Mouse (Mus musculus): ENCODE data around the gene Rcc2.
A peak's percentile ranks its signal among the peaks of the same experiment; 100 is the strongest.

Gene Rcc2

DNA sequence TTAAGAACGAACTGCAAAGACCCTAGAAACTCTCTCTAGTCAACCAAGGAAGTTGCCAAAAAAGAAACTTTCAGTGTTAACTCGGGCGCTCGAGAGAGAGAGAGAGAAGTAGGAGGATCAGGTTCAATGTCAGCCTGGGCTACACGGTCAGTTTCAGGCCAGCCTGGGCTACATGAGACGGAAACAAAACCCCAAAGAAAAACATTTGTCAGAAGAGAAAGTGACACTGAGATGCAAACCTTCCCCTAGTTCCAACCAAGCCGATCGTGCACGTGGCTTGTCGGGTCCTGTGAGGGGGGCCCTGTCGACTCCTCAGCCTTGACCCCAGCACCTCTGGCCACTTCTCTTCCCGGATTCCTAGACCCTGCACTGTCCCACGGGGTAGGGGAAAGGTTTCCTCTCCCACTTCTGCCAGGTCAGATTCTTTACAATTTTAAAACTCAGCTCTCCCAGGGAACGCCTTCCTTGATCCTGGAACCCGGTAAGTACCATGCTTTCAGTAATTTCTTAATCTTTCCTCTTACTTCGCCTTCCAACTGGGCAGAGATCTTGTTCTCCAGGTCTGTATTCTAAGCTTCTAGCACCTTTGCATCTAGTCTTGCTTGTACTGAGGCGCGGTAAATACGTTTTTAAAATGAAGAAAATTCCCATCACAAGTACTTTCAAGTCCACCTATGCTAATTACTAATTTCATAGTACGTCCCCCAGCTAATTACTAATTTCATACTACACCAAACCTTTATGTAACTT is at the start of gene Rcc2:
Rcc2 (plus strand) TSS at position 273 of the 750 bp plus-strand sequence.
- no peak for DNase-seq

DNA sequence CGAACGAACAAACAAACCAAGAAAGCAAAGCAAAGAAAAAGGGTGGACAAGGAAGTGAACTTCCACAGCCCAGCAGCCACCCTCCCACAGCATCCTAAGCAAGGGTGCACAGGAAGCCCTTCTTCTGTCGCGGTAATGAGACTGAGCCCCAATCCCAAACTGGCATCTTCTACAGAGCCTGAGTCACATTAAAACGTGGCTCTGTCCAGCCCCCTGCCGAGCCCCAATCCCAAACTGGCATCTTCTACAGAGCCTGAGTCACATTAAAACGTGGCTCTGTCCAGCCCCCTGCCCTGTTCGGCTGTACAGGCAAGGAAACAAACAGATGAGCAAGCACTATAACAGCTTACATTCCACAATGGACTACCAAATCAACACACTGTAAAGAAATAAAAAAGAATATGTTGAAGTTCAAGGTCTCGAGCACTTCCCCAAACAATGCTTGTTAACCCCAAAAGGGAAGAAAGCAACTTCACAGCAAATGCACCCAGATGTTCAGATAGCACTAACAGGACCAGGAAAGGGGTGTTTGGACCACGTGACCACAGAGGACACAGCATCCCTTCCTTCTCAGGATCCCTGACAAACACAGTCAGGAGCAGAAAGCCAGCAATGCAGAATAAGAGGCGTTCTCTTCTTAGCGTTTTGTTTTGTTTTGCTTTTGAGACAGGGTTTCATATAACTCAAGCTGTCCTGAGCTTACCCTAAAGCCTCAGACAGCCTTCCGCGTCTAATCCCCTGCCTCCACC is 46.3 kb upstream of the Rcc2 start:
- no peak for DNase-seq

DNA sequence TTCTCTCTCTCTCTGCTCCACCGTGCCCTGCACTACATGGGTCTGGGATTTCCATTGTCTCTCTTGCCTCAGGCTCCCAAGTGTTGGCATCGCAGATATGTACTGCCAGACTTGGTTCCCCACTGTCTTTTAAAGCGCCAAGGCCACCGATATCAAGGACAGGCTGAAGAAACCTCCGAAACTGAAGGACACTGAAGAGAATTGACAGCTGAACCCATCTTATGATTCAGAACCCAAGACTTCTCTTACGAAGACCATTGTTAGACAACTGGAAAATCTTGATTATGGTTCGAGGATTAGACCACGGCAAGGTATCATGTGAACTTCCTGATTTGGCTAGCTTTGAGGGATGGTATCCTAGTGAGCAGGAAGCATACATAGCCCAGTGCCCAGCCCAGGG is 45.5 kb upstream of the Rcc2 start:
- DNase-seq = no peak

DNA sequence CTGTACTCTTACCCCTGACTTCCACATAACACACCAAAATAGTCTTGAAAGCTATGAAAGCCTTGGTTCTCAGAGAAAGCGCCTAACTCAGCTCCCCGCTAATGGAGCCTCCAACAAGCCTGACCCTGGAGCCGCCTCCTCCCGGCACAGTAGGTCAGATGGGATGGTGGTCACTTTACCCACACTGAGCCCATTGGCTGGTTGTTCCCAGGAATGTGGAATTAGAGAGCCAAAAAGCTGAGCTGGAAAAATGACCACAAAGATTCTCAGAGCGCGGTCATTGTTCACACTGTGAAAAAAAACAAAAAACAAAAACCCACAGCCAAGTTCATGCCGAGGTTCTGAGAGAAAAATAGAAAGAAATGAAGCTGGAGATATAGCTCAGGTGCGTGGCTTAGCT is 43.8 kb upstream of the Rcc2 start:
- DNase-seq = no peak

DNA sequence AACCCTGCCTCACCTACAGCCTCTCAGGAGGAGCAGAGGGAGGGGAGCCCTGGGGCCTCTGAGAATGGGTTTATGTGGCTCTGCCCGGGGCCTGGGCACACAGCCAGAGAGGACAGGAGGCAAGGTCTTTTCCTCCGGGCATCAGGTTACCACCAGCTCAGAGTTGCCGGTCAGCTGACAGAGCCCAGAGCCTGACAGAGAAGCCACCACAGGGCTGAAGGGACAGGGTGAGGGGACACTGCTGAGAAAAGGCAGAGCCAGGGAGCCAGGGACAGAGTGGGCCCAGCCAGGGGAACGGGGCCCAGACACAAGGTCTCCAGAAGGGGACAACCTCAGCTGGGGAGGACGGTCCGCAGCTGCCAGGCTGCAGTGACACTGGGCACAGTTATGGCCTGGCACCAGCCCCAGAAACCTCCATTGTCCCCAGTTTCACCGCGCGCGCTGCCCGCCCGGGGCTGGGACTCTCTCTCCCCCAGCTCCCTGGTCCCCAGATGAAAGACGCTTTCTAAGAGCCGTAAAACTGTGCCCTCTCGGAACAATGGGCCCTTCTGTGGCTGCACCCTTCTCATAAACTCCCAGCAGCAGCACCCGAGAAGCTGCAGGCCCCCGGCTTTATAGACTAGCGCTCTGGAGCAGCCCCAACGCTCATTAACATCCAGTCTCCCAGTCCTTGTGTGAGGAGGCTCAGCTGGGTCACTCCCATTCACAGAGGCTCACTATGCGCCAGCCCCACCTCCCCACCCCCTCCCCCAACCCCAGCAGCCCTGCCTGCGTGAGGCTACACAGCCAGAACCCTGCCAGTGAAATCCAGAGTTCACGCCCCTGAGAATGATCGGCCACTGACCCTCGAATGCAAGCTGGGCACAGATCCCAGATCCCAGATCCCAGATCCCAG is 42.4 kb upstream of the Rcc2 start:
- peak; percentile 82 to 89 for DNase-seq

DNA sequence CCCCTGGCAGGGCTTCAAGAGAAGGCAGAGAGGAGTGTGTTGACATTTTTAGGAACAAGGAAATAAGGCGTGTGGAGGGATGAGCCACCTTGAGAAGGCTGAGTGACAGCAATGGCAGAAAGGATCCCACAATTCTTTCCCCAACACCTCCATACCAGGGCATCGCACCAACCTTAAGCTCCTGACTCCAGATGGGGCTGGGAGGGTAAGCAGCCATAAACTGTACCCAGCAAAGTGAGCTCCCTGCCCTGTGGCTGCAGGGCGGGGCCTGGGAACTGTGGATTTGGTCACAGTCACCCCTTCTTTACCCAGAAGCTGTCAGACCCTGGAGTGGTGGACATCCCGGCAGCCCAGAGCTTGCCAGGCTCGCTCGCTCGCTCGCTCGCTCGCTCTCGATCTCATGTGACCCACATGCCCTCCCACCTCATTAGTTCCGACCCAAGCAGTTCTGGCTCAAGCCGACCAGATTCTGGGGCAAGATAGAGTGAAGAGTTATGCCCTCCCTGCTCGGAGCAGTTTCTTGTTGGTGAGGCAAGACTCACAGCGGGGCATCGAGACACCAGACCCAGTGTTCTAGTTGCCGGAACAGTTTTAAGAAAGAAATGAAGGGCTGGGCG is 38.8 kb upstream of the Rcc2 start:
- no peak for DNase-seq

DNA sequence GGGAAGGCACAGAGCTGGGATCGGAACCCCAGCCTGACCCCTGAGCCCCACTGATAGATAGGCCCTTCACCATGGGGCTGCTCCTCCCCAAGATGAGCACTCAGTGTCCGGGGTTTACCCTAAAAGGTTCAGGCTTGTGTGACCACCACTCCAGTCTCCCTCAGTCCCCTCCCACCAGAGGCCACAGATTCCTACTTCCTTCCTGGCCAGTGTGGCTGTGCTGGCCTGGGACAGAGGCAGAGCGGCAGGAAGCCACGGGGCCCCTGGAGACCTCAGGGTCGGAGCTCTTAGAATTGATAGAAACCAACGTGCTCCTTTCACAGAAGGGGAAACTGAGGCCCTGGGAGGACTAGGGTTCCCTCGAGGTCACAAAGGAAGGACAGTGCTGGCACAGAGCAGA is 37.9 kb upstream of the Rcc2 start:
- DNase-seq = no peak

DNA sequence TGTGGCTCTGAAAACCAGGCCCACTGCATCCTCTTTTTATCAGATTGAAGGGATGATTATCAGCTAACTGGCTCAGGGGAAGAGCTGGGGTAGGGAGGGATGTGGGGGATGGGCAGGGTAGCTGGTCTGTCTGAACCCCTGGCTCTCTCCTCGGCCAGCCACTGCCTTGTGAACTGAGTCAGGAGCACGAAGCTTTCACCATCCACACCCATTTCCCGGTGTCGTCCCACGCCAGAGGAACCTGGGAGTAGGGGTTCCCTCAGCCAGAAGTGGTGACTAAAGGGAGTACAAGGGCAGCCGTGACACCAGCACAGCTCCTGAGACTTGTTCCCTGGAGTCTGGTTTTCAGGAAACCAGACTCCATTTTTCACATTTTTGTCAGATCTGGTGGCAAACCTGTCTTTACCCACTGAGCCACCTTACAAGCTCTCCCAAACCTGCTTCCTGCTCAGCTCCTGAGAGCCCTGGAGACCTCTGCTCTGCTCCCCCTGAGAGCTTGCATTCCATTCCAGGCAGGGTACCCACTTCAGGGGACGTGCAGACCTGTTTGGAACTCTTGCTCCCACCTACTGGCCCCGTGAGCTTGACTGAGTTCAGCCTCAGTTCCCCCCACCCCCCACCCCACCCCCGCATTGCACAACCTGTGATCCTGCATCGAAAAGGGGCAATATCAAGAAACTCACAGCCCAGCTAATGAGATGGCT is 37.3 kb upstream of the Rcc2 start:
- no peak for DNase-seq

DNA sequence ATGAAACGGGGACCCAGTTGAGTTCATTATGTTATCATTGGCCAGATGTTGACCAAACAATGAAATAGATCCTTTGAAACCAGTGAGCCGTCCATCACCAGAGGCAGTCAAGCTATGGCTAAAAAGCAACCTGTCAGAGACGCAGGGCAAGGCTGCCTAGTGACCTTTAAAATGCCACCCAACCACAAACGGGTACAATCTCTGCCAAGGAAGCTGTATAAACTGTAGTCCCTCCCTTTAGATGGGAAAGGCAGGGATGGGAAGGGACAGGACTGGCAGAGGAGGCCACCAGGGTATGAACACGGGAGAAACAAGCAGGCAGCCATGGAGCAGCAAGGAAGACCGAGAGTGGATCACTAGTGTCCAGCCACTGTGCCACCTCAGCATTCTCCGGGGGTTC is 35.3 kb upstream of the Rcc2 start:
- no peak for DNase-seq

DNA sequence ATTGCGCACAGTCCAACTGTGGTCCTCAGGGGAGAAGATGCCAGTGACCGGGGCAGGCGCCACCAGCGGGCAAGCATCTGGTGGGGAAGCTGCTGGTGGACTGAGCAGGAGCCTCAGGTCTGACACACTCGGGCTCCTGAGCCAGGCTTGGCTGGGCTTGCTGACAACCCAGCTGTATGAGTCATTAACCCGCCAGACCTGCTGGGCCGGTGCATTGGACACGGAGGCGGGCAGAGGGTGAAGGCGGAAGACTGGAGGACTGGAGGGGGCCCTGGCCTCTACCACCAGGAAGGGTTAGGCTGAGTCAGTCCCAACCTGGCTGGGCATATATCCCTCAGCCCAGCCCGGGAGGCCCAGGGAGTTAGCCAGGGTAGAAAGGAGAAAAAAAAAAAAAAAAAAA is 34.6 kb upstream of the Rcc2 start, which contains the start of gene Arhgef10l:
Arhgef10l (minus strand) TSS at position 253 of the 400 bp plus-strand sequence.
- DNase-seq = peak; percentile 62 to 68

DNA sequence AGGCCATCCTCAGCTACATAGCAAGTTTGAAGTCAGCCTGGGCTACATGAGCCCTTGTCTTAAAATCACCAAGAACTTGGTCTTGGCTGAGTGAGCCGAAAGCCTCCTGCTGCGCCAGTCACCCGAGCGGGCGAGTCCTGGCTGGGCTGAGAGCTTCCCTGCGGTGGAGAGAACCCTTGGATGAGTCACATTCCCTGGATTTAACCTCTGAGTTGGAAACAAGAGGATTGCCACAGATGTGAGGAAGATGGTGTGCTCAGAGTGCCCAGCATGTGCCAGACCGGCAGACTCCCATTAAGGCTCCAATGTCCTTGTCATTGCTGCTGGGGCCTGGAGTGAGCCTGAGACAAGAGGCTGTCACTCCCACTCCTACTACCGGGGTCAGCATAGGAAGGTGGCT is 32.5 kb upstream of the Rcc2 start:
- no peak for DNase-seq

DNA sequence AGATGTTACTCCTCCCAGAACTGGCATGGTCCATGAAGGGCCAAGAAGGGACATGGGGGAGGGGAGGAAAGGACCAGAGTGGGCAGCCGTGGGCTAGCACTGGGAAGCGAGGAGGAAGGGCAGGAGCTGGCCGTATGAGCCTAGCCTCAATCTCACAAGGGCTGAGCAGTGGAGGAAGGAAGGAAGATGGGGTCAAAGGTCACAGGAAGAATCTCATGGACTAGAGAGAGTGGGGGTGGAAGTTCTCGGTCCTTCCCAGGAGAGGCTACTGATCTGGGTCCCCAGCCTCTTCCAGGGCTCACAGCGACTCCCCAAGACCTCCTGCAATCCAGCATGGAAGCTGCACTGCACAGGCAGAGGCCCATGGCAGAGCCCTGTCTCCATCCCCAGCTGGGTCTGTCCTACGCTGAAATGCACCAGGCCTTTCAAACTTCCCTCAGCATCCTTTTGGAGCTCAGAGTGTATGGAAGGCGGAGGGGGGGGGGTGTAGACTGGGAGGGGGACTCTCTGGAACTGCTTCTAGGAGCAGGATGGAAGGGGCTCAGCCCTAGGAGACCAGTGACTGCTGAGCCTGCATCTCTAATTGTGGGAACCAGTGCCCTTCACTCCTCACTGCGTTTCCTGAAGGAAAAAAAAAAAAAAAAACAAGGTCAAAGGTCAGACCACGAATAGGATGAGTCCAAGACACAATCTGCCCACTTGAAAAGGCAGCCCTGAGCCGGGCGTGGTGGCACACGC is 26.6 kb upstream of the Rcc2 start:
- no peak for DNase-seq

DNA sequence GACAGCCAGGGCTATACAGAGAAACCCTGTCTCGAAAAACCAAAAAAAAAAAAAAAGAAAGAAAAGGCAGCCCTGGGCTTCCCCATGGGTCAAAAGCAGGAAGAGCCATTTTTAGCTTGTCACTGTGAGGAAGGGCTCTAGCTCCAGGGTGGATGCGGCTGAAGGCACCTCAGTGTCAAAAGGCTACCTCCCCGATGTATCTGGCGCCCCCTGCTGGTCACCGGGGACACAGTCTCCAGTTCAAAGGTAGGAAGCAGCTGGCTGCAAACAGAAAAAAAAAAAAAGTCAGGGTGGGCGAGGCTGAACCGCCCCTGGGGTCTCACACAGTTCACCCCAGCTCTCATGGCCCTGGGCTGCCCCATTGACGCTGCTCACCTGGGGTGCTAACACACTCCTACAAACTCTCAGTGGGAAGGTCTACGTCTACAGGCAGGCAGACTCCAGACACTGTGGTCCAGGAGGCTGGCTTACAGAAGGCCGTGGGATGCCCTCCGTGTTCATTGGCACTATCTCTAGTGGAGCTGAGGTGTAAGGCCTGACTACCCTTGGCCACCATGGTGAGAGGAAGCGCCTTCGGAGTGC is 25.9 kb upstream of the Rcc2 start:
- DNase-seq = peak; percentile 96 to 97

DNA sequence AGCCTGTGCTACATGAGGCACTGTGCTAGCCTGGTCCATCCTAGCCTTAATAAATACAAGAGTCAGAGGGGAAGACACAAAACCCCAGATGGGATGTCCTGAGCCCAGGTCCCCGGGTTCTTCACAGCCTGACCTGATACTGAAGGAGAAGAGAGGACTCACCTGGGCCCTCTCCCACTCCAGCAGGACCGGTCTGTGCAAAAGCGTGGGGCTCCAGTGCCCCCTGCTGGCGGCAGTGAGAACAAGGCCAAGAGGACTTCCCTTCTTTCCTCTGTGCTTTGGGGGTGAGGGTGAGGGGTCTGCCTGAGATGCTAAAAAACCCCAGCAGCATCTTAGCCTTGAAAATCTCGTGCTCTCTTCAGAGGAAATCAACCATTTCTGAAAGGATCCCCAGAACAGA is 21.3 kb upstream of the Rcc2 start:
- peak; percentile 78 to 80 for DNase-seq

DNA sequence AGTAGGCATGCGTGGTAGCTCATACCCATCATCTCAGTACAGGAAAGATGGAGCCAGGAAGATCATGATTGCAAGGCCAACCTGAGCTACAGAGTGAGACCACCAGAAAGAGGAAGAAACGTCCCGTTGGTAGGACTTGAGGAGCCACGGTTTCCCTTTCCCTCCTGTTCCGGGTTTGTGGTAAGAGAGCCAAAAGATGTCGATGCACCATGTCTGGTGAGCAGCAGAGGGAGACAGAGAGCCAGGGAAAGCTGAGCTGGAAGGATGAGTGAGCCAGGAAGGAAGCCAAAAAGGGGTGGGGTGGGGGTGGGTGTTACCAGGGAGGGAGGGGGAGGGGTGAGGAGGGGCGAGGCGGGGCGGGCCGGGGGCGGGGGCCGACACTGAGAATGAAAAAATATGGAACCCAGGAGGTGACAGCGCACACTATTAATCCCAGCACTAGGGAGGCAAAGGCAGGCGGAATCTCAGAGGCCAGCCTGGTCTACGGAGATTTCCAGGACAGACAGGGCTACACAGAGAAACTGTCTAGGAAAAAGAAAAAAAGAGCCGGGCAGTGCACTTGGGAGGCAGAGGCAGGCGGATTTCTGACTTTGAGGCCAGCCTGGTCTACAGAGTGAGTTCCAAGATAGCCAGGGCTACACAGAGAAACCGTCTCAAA is 20.5 kb upstream of the Rcc2 start:
- peak; percentile 93 to 97 for DNase-seq

DNA sequence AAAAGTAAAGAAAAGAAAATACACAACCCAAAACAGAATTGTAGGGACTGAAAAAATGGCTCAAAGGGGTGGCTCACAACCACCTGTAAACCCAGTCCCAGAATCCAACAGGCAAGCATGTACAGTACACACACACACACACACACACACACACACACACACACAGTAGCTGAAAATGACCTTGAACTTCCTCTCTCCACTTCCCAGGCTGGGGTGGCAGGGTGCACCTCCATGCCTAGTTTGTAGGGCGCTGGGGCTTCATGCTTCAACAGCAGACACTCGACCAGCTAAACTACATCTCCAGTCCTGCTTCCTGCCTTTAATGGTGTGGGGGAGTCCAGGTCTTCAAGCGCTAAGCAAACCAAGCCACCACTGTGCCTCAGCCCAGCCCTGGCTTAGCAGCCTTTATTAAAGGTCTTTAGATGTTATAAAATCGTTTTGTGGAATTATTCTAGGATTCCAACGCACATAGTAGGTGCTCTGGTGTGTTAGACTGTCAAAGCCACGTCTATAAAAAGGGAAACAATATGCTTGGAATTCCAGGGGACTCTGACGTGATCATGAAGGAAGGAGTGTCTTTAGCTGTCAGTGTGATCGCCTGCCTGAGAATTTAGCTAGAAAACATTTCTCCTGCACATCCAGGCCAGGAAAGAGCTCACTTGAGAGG is 19.5 kb upstream of the Rcc2 start:
- no peak for DNase-seq

DNA sequence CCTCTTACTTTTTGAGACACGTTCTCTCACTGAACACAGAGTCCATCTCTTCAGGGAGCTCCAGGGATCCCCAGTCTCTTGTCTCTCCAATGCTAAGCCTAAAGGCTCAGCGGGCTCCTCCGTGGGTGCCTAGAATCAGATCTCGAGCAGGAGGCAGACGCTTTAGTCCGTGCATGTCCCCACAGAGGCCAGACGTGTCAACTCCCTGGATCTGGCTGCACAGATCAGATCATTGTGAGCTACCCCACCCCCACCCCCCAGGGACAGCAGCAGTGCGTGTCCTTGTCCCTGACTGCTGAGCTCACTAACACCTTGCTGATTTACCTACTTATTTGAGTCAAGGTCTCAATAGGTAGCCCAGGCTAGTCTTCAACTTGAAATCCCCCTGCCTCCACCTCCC is 16.7 kb upstream of the Rcc2 start:
- DNase-seq = no peak

DNA sequence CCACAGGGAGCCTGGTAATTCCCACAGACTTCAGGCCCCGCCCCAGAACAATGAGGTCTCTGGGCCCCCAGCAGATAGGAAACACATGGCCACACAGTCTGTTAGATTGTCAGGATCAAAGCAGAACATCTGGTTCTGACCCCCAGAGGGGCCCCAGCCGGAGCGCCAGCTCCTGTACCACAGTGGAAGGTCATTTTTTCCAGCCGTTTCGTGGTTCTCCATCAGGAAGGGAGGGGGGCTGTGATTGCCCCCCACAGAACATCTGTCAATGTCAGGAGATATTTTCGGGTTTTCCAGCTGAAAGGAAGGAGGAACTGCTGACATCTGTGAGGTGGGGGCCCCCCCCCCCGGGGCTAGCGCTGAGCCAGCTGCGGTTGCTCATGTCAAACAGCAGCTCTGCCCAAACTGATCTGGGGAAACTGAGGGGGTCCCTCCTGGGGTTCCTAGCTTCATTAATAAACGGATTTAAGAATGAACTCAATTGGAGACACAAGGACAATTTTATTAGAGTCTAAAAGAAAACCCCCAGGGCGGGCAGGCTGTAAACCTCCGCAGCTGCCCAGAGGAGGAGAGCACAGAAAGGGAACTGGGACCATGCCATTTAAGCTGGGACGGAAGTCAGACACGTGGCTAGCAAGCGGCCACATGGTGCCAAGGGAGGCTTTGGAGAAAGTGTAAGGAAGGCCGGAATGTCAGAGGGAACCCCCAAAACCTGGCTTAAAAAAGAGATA is 16.0 kb upstream of the Rcc2 start:
- DNase-seq = no peak

DNA sequence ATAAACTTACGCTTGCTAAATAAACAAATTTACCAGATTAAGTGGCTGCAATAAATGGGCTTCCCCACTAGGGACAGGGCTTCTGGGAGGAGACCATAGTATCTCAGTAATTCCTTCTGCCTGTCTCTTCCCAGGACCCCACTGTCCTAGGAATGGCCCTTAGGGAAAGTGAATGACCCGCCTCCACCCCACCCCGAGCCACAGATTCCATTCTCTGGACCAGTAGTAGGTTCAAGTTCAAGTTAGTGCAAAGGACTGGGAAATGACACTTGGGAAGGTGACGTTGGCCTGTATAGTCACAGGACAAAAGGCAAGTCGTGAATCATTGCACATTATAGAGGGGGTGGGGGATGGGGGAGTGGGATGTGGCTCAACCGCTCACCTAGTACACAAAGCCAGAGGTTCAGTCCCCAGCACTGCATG is 15.4 kb upstream of the Rcc2 start:
- no peak for DNase-seq
